Mouse (Mus musculus) embryonic facial prominence, embryonic 13.5 days (tissue): Measurements from ENCODE around the gene Rps21. TPM values are rescaled to one million over a fixed set of nuclear protein-coding genes. Genes with fewer than 3 reads are reported as not detected.
A peak's percentile ranks its signal among the peaks of the same experiment; 100 is the strongest.

ENCODE experiments used
- ATAC-seq: fragments of 200-750 bp; cut with Nextera tagmentation; 2 replicates; pipeline ENCODE4 v1.8.0; 2017; ENCODE audit warnings: low read depth; ENCODE audit not compliant: insufficient number of reproducible peaks, insufficient read depth, low FRiP score, low TSS enrichment
- H3K27ac ChIP-seq: fragments of 300-500 bp; sonication (generic); 2 replicates; pipeline ENCODE4 v1.5.1; 2015; ENCODE audit warnings: moderate library complexity, mild to moderate bottlenecking, inconsistent platforms
- H3K27me3 ChIP-seq: fragments of 300-500 bp; sonication (generic); 2 replicates; pipeline ENCODE4 v1.6.1; 2015; ENCODE audit warnings: mild to moderate bottlenecking, inconsistent platforms
- H3K36me3 ChIP-seq: fragments of 300-500 bp; sonication (generic); 2 replicates; pipeline ENCODE4 v1.6.1; 2015; ENCODE audit warnings: mild to moderate bottlenecking, inconsistent platforms
- H3K4me1 ChIP-seq: fragments of 300-500 bp; sonication (generic); 2 replicates; pipeline ENCODE4 v1.6.1; 2015; ENCODE audit warnings: inconsistent platforms
- H3K4me2 ChIP-seq: fragments of 300-500 bp; sonication (generic); 2 replicates; pipeline ENCODE4 v1.6.1; 2015; ENCODE audit warnings: moderate library complexity, mild to moderate bottlenecking, inconsistent platforms
- H3K4me3 ChIP-seq: fragments of 300-500 bp; sonication (generic); 2 replicates; pipeline ENCODE4 v1.5.1; 2015; ENCODE audit warnings: mild to moderate bottlenecking, inconsistent platforms
- H3K9ac ChIP-seq: fragments of 300-500 bp; sonication (generic); 2 replicates; pipeline ENCODE4 v1.6.1; 2015; ENCODE audit warnings: mild to moderate bottlenecking, inconsistent platforms
- H3K9me3 ChIP-seq: fragments of 300-500 bp; sonication (generic); 2 replicates; pipeline ENCODE4 v1.6.1; 2016; ENCODE audit warnings: inconsistent platforms
- WGBS: fragments of 180-500 bp; shearing (Covaris S2); methylation state at CpG from one replicate; pipeline ENCODE4 v1.1.7; 2015; ENCODE audit warnings: mixed read lengths; 5-methylcytosine and 5-hydroxymethylcytosine counted together
- polyA plus RNA-seq: library from polyadenylated mRNA; unstranded; fragments of >200 nt; fragmentation: Nextera tagmentation; extraction: Ambion mirVana; gene quantifications from 2 replicates; pipeline ENCODE4 v1.2.1, GENCODE M21; 2015

Gene Rps21
- polyA plus RNA-seq, 1 experiment from 2014 or later, result 689 TPM

GRCm38 (mm10) chr2:180219145-180219943 is 37.8 kb upstream of the Rps21 start:
- H3K27me3 ChIP-seq, result peaks cover 19% of the 10 kb centered on the region
- peaks cover 24% of the 10 kb centered on the region for H3K4me1 ChIP-seq
- 77% methylated on average over 15 of the region's 15 CpGs for WGBS
- no peak for ATAC-seq
- no peak overlapping the region for H3K4me2 ChIP-seq
- H3K9ac ChIP-seq, result no peak overlapping the region
- no peak overlapping the region for H3K4me3 ChIP-seq
- no peaks in the 10 kb centered on the region for H3K36me3 ChIP-seq
- no peaks in the 10 kb centered on the region for H3K9me3 ChIP-seq
- H3K27ac ChIP-seq, result peak overlapping the region; percentile 18; the same call in 1 of the 2 replicates

- Histone ChIP-seq H3K4me2 (no peak overlapping the region), H3K36me3 (no peaks in the 10 kb centered on the region), H3K27me3 (peaks cover 27% of the 10 kb centered on the region), H3K27ac (no peak overlapping the region), H3K9me3 (no peaks in the 10 kb centered on the region), H3K9ac (no peak overlapping the region), H3K4me1 (peaks cover 30% of the 10 kb centered on the region), H3K4me3 (no peak overlapping the region)
- no peak for ATAC-seq
- WGBS, result 68% methylated on average over 9 of the region's 9 CpGs
These were observed 37.0 kb upstream of the Rps21 start for GRCm38 (mm10) chr2:180220165-180220564.

- Histone ChIP-seq H3K4me1 (peaks cover 39% of the 10 kb centered on the region), H3K4me3 (no peak overlapping the region), H3K27me3 (peaks cover 36% of the 10 kb centered on the region), H3K27ac (no peak overlapping the region), H3K9ac (no peak overlapping the region), H3K36me3 (no peaks in the 10 kb centered on the region), H3K9me3 (no peaks in the 10 kb centered on the region), H3K4me2 (no peak overlapping the region)
- no peak for ATAC-seq
- WGBS, result 93% methylated on average over 9 of the region's 9 CpGs
These were observed 36.1 kb upstream of the Rps21 start for GRCm38 (mm10) chr2:180221051-180221450.

- peak; percentile 17 for ATAC-seq
- no peak overlapping the region for H3K4me3 ChIP-seq
- no peaks in the 10 kb centered on the region for H3K36me3 ChIP-seq
- H3K27ac ChIP-seq, result peak overlapping the region; percentile 1; the same call in 1 of the 2 replicates
- WGBS, result 12% methylated on average over 6 of the region's 6 CpGs
- peaks cover 47% of the 10 kb centered on the region for H3K27me3 ChIP-seq
- H3K4me1 ChIP-seq, result peaks cover 46% of the 10 kb centered on the region
- no peak overlapping the region for H3K9ac ChIP-seq
- H3K9me3 ChIP-seq, result no peaks in the 10 kb centered on the region
- peak overlapping the region; percentile 82 for H3K4me2 ChIP-seq
These were observed 34.9 kb upstream of the Rps21 start for GRCm38 (mm10) chr2:180222250-180222649.

- H3K4me1 ChIP-seq, result peaks cover 61% of the 10 kb centered on the region
- WGBS, result 1% methylated on average over 13 of the region's 13 CpGs
- H3K27me3 ChIP-seq, result peaks cover 55% of the 10 kb centered on the region
- H3K4me2 ChIP-seq, result peak overlapping the region; percentile 82
- H3K27ac ChIP-seq, result peak overlapping the region; percentile 78
- no peaks in the 10 kb centered on the region for H3K9me3 ChIP-seq
- H3K4me3 ChIP-seq, result peak overlapping the region; percentile 51
- ATAC-seq, result no peak
- peak overlapping the region; percentile 65 for H3K9ac ChIP-seq
- H3K36me3 ChIP-seq, result no peaks in the 10 kb centered on the region
These were observed 32.5 kb upstream of the Rps21 start for GRCm38 (mm10) chr2:180224647-180225043.

- under 1% methylated on average over 55 of the region's 55 CpGs for WGBS
- peak overlapping the region; percentile 65 for H3K9ac ChIP-seq
- H3K9me3 ChIP-seq, result no peaks in the 10 kb centered on the region
- no peak for ATAC-seq
- no peaks in the 10 kb centered on the region for H3K36me3 ChIP-seq
- H3K27me3 ChIP-seq, result peaks cover 55% of the 10 kb centered on the region
- H3K27ac ChIP-seq, result peak overlapping the region; percentile 78
- peak overlapping the region; percentile 51 for H3K4me3 ChIP-seq
- H3K4me1 ChIP-seq, result peaks cover 58% of the 10 kb centered on the region
- H3K4me2 ChIP-seq, result peak overlapping the region; percentile 82
These were observed 32.0 kb upstream of the Rps21 start for GRCm38 (mm10) chr2:180225044-180225761.

- H3K4me3 ChIP-seq, result peak within 1 kb of the TSS; percentile 51
- H3K27me3 ChIP-seq, result peaks cover 55% of the 10 kb centered on the region
- no peaks in the 10 kb centered on the region for H3K36me3 ChIP-seq
- H3K27ac ChIP-seq, result peak within 1 kb of the TSS; percentile 78
- peak within 1 kb of the TSS; percentile 65 for H3K9ac ChIP-seq
- peak; percentile 52; the same call in 1 of the 2 replicates for ATAC-seq
- peak within 1 kb of the TSS; percentile 82 for H3K4me2 ChIP-seq
- H3K9me3 ChIP-seq, result no peaks in the 10 kb centered on the region
- H3K4me1 ChIP-seq, result peaks cover 57% of the 10 kb centered on the region
- under 1% methylated on average over 37 of the region's 37 CpGs for WGBS
These were observed 31.3 kb upstream of the Rps21 start, which contains the start of gene Lama5 for GRCm38 (mm10) chr2:180225762-180226378. Gene Lama5, minus strand, starts transcription at chr2:180225859.

- Histone ChIP-seq H3K4me2 (peak overlapping the region; percentile 50), H3K36me3 (no peaks in the 10 kb centered on the region), H3K27ac (peak overlapping the region; percentile 33; the same call in 1 of the 2 replicates), H3K4me3 (peak overlapping the region; percentile 17), H3K9me3 (no peaks in the 10 kb centered on the region), H3K27me3 (peaks cover 55% of the 10 kb centered on the region), H3K9ac (peak overlapping the region; percentile 37), H3K4me1 (peaks cover 50% of the 10 kb centered on the region)
- 0 out of 2 replicates have a peak, but pooled peaks have one; percentile 7 for ATAC-seq
- under 1% methylated on average over 21 of the region's 21 CpGs for WGBS
These were observed 29.7 kb upstream of the Rps21 start for GRCm38 (mm10) chr2:180227262-180228059.

- Histone ChIP-seq H3K9me3 (no peaks in the 10 kb centered on the region), H3K4me2 (peak overlapping the region; percentile 50), H3K9ac (peak overlapping the region; percentile 37; the same call in 1 of the 2 replicates), H3K4me3 (no peak overlapping the region), H3K36me3 (no peaks in the 10 kb centered on the region), H3K27me3 (peaks cover 49% of the 10 kb centered on the region), H3K27ac (peak overlapping the region; percentile 33; the same call in 1 of the 2 replicates), H3K4me1 (peaks cover 44% of the 10 kb centered on the region)
- WGBS, result 54% methylated on average over 6 of the region's 6 CpGs
- ATAC-seq, result no peak
These were observed 29.1 kb upstream of the Rps21 start for GRCm38 (mm10) chr2:180228060-180228458.

- Histone ChIP-seq H3K9ac (no peak overlapping the region), H3K27ac (no peak overlapping the region), H3K4me3 (no peak overlapping the region), H3K36me3 (no peaks in the 10 kb centered on the region), H3K4me2 (no peak overlapping the region), H3K4me1 (peaks cover 43% of the 10 kb centered on the region), H3K9me3 (no peaks in the 10 kb centered on the region), H3K27me3 (peaks cover 43% of the 10 kb centered on the region)
- WGBS, result 69% methylated on average over 7 of the region's 7 CpGs
- ATAC-seq, result no peak
These were observed 28.6 kb upstream of the Rps21 start for GRCm38 (mm10) chr2:180228592-180228991.

GRCm38 (mm10) chr2:180229129-180229528 is 28.0 kb upstream of the Rps21 start:
- no peak overlapping the region for H3K4me3 ChIP-seq
- no peaks in the 10 kb centered on the region for H3K9me3 ChIP-seq
- H3K9ac ChIP-seq, result no peak overlapping the region
- peaks cover 38% of the 10 kb centered on the region for H3K27me3 ChIP-seq
- no peak overlapping the region for H3K4me2 ChIP-seq
- peaks cover 45% of the 10 kb centered on the region for H3K4me1 ChIP-seq
- 74% methylated on average over 3 of the region's 3 CpGs for WGBS
- ATAC-seq, result no peak
- no peak overlapping the region for H3K27ac ChIP-seq
- no peaks in the 10 kb centered on the region for H3K36me3 ChIP-seq
